Mouse (Mus musculus): ENCODE data around the gene Hspa4.
"Not testable (repeated sequence)": the region's sequence is repeated elsewhere in the genome, so short reads cannot be mapped to it uniquely, and the experiment has no call there.

The Hspa4 gene

DNA sequence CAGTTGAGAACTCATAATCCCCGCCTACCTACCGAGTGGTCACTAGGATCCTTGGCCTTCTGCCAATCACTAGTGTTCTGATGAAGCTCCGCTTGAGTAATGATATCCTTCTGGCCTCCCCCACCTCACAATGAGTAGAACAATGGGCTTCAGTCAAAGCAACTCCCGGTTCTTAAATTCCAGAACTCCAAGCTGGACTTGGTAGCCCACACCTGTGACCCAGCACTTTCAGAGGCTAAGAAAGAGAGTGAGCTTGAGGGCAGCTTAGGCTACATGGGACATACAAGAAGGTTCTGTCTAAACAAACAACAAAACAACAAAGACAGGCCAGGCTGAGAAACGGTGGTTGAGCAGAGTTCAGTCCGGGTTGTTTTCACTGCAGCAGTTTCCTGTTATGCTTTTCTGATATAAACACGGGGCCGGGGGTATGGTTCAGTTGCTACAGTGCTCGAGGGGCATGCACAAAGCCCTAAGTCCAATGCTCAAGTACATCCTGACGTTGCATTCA lies 7.4 kb upstream of the Hspa4 start:
- DNase-seq (ENCODE audit: low spot score in 2 of 2), result no peak

DNA sequence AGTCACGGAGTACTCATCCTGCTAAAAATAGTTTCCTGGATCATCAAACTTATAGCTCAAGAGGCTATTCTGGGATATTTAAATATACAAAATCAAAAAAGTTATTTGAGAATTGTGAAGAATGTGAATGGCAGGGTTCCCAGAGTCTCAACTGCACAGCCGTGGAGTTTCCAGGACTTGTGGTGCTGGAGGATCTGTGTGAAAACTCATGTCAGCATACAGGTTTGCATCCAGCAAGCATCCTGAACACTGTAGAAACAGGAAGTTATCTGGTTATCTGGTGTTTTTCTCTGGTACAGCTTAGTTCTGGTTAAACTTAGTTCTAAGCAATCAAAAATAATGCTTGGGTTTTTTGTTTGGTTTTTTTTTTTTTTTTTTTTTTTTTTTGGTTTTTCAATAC lies 6.7 kb upstream of the Hspa4 start:
- DNase-seq (ENCODE audit: low spot score in 2 of 2), result no peak

DNA sequence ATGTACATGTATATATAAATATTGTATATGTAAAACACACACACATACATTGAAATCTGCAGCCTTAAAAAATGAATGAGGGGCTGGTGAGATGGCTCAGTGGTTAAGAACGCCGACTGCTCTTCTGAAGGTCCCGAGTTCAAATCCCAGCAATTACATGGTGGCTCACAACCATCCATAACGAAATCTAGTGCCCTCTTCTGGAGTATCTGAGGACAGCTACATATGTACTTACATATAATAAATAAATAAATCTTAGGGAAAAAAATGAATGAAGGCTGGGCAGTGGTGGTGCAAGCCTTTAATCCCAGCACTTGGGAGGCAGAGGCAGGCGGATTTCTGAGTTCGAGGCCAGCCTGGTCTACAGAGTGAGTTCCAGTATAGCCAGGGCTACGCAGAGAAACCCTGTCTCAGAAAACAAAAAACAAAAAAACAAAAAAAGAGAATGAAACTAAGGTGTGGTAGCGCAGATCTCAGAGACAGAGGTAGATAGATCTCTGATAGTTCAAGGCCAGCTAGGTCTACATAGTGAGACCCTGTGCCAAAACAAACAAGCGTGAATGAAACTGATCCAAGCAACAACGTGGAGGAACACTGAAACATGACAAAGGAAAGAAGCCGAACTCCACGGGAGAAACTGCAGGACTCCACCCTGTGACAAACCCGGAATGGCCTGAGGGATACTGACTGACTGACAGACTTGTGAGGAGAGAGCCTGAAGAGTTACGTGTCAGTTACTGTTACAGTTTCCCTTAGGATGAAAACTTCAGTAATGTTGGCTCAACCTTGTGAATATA lies 4.0 kb upstream of the Hspa4 start:
- no peak for DNase-seq (ENCODE audit: low spot score in 2 of 2)

DNA sequence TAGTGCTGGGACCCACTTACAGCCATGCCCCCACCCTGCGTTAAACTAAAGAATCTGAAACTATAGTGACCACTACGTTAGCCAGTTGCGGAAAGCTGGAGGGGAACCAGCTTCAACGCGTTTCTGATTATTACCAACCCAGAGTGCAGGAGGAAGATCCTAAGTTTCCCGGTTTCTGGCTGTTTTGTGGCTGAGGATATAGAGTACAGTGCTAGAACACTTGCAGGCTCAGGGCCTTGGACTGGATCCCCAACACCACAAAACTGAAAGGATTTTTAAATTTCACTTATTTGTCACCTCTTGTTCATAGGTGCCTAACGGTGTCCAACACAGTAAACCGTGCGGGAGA lies 884 bp upstream of the Hspa4 start:
- no peak for DNase-seq (ENCODE audit: low spot score in 2 of 2)

DNA sequence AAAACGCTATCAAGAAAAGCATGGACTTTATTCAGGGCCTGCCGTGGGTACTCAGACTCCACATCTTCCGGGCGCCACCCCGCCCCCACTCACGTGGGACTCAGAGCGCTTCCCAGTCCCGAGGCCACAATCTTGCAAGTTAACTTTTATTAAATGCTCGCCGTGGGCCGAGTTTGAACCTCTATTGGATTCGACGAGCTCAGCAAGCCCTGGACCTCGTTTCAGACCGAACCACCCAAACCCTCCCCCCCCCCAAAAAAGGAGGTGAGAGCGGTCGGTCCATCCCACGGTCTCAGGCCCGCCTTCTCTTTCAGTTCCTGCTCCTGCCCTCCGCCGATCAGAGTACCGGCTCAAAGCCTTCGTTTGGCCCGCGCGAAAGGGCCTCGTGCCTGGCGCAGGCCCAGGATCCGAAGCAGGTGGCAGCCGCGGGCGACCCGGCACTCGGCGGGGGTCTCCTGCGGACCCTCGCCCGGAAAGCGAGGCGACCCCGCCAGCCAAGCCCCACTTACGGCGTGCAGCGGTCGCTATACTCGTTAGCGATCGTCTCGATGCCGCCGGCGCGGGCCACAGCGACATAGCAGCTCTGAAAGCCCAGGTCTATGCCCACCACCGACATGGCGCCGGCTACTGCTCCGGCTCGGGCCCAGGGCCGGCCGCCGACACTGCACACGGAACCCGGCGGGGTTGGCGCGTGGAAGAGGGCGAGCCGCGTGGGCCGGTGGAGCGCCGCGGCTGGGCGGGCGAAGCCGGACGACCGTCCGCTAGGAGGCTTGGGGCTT lies 517 bp downstream of the Hspa4 start:
- peak; percentile 50 to 64 for DNase-seq (ENCODE audit: low spot score in 2 of 2)

DNA sequence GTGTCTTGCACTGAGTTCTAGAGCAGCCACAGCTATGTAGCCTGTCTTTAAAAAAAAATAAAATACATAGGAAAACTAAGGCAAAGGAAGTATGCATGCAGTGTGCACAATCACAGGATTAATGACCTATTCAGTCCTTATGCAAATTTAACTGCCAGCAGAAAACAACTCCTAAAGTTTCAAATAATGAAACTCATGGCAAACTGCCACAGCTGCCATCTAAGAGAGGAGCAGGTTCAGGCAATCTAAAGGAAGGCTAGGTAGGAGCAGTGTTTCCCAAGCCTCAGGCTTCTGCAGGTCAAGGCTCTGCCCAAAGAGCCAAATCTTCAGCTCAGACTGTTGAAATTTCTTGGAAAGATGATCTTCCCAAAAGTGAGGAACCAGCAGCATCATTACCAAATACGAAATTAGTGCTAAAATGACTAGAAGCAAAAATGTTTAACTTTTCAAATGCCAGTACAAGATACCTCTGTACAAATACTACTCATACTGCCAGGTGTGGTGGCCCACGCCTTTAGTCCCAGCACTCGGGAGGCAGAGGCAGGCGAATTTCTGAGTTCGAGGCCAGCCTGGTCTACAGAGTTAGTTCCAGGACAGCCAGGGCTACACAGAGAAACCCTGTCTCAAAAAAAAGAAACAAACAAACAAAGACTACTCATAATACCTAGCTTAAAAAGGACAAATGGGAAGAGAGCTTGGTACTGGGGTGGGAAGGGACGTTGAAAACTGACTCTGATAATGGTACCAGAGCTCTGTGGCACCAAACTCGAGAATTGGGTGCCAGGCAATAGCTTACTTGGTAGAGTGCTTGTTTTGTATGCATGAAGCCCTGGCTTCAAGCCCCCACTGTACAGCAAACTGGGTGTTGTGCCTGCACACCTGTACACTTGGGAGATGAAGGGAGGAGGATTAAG lies 2.1 kb downstream of the Hspa4 start:
- no peak for DNase-seq (ENCODE audit: low spot score in 2 of 2)

DNA sequence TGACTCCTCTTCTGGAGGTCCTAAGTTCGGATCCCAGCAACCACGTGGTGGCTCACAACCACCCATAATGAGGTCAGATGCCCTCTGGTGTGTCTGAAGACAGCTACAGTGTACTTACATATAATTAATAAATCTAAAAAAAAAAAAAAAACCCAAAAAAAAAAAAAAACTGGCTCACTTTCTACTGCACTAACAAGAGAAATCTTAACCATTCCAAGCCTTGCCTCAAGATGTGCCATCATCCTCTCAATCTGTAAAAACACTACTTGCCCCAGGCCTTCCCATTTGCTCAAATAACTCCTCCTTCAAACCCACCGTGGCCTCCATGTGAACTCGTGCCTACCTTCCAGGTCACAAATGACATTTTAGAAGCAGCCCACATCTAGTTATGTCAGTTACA lies 3.4 kb downstream of the Hspa4 start:
- DNase-seq (ENCODE audit: low spot score in 2 of 2), result no peak

DNA sequence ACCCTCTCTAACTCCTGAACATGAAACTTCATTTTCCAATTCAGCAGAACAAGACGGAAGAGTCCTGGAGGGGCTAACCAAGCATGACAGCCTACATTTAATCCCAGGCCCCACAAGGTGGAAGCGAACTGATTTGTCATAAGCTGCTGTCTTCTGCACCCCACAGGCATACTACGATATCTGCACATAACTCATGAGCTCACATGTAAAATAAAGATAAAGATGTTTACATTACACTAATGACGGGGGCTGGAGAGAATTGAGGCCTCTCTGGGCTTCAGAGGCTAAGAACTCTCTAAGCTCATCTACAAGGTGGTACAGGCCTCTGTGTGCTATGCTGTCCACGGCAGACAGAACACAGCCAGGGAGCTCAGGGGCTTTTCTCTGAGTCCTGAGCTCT lies 5.8 kb downstream of the Hspa4 start:
- no peak for DNase-seq (ENCODE audit: low spot score in 2 of 2)

DNA sequence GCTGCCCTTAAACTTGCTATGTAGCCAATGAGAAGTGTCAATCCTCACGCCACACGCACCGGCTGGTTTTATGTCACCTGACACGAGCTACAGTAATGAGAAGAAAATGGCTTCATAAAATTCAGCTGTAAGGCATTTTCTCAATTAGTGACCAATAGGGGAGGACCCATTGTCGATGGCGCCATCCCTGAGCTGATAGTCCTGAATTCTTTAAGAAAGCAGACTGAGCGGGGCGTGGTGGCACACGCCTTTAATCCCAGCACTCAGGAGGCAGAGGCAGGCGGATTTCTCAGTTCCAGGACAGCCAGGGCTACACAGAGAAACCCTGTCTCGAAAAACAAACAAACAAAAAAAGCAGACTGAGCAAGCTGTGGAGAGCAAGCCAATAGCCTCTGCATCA lies 9.4 kb downstream of the Hspa4 start:
- DNase-seq (ENCODE audit: low spot score in 2 of 2), result no peak

DNA sequence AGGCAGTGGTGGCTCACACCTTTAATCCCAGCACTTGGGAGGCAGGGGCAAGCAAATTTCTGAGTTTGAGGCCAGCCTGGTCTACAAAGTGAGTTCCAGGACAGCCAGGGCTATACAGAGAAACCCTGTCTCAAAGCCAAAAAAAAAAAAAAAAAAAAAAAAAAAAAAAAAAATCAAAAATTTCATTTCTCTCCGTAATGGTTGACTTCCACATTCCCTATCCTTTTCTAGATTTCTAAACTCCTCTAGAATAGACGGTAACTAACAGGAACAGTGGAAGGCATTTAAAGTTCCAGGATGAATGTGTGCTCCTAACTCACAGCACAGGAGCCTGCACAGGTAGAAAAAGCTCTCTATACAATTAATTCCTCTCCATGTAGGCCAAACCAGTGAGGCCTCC lies 10.1 kb downstream of the Hspa4 start:
- DNase-seq (ENCODE audit: low spot score in 2 of 2), result not testable (repeated sequence)

DNA sequence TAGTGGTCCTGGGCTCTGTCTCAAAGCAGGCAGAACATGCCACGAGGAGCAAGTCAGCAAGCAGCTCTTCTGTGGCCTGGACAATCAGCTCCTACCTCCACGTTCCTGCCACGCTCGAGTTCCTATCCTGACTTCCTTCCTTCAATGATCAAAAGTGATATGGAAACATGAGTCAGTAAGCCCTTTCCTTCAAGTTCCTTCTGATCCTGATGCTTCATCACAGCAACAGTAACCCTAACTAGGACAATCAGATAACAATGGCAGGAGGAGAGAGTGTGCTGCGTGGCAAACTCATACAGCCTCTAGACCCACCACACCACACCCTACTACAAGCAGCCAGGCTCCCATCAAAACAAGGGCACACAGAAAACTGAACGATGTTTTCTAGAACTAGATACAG lies 14.4 kb downstream of the Hspa4 start:
- no peak for DNase-seq (ENCODE audit: low spot score in 2 of 2)

DNA sequence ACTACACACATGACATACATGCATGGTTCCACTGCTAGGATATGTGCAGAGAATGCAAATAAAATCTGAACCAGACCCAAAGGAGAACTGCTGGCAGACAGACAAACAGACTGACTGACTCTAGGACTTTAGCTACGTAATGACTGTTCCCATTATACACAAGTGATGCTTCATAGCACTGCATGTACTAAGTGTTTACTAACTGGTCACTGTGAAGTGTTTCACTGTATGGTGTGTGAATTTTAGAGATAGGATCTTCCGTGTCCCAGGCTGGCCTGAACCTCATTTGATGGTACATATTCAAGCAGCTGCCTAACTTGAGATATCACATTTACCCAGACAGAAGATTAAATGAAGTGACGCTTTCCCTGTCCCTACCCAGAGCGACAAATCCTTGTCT lies 21.8 kb downstream of the Hspa4 start:
- no peak for DNase-seq (ENCODE audit: low spot score in 2 of 2)

DNA sequence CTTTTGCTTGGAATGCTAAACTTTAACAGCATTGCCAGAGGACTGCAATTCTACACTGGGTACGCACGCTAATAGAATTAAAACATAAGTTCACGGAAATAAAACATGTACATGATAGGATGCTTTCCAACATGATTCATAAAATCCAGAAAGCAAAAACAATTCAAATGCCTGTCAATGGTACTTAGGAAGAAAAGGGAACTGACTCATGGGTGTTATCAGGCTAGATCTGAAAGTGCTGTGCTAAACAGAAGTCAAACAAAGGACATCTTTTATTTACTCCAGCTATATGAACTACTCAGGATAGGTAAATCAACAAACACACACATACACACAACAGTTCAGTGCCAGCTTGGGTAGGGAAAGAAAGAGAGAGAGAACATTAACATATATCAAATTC lies 24.9 kb downstream of the Hspa4 start:
- no peak for DNase-seq (ENCODE audit: low spot score in 2 of 2)

DNA sequence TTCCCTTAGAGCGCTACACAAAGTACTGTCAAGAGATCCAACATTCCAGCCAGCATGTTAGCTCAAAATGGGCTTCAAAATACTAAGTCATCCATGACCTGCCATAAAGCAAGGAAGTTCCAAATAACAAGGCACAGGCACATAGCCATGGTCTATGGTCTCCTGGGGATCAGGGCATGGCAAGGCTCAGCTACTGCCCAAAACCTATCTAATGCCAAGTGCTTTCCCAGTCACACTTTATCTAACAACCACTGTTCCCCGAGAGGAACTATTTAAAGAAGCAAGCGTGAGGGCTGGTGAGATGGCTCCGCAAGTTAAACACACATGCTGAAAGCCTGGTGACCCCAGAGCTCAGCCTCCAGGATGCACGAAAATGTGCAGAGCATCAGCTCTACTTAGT lies 26.9 kb downstream of the Hspa4 start:
- DNase-seq (ENCODE audit: low spot score in 2 of 2), result no peak

DNA sequence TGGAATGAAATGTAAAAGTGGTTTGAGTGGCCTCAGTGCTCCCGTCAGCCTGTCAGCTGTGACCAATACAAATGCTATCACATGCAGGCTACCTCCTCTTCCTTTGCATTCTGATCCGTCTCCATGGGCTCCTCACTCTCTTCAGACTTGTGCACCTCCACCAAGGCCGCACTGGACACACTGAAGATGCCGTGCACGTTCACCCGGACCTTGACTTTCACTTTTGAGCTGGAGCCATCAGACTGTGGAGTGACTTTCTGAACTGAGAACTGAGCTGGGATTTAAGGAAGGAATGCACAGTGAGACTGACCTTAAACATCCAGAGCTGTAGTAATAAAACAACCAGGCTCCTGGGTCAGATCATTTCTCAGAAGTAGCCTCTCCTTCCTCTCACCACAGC lies 30.7 kb downstream of the Hspa4 start:
- DNase-seq (ENCODE audit: low spot score in 2 of 2), result no peak

DNA sequence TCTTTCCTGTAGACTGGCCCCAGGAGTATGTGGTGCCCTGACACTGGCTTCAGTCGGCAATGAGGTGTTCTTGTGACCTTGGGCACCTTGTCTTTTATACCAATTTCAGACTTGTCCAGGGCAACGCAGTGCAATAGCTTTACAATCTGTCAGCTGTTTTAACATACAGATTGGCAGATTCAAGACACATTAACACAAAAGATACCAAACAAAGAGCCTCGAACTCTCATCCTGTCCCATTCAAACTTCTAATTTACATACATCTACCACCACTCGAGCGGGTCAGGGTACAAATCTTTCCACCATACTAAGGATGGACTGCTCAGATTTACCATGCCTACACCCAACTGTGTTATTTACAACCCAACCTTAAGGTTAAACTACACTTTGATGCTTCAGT lies 39.7 kb downstream of the Hspa4 start:
- DNase-seq (ENCODE audit: low spot score in 2 of 2), result no peak

DNA sequence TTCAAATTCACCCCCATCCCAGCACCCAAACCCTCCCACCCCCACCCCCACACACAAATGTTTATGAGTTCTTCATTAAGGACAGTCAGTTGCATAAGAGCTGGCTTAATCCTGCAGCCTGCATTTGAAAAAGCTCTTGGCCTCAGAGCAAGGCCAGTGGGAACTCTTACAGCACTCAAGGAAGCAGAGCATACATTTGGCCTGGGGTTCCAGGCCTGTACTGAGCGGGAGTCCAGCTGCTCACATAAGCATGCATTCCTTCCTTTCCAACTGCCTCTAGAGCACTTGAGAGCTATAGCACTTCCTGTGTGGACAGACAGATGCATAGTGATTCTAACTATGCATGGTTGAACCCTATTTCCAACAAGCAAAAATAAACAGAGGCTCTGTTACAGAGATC lies 40.2 kb downstream of the Hspa4 start:
- no peak for DNase-seq (ENCODE audit: low spot score in 2 of 2)

DNA sequence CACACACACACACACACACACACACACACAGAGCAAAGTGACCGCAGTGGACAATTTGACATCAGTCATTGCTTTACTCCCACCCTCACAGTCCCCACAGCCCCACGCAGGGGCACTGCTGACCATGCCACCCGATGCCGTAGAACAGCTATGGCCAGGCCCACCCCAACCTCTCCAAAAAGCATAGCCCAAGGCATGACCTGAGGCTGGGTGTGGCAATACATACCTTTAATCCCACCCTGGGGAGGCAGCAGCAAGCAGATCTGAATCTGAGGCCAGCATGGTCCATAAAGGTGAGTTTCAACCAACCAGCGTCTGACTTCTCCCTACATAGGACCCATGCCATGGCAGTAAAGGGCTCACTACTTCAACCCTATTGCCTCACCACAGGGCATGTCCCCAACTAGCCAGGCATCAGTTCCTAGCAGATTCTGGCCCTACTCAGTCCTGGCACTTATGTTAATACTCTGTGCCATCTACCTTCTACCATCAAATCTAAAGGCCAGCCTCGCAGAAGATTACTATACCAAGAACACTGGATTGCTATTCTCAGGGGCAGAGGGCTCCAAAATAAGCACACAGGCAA lies 41.1 kb downstream of the Hspa4 start:
- no peak for DNase-seq (ENCODE audit: low spot score in 2 of 2)

DNA sequence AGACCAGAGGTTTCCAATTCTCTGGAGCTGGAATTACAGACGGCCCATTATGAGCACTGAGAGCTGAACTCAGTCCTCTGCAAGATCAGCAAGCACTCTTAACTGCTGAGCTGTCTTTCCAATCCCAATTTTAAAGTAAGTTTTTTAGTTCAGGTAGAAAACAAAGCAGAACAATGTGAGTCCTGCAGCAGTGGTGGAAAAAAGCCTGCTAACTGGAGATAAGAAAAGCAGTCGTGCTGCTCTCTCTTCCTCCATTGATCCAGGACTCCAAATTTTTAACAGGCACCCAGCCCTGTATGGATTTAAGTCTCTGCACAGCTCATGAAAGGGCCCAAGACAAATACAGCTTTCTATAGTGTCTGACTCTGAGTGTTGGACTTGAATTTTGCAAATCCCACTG lies 43.3 kb downstream of the Hspa4 start:
- no peak for DNase-seq (ENCODE audit: low spot score in 2 of 2)

DNA sequence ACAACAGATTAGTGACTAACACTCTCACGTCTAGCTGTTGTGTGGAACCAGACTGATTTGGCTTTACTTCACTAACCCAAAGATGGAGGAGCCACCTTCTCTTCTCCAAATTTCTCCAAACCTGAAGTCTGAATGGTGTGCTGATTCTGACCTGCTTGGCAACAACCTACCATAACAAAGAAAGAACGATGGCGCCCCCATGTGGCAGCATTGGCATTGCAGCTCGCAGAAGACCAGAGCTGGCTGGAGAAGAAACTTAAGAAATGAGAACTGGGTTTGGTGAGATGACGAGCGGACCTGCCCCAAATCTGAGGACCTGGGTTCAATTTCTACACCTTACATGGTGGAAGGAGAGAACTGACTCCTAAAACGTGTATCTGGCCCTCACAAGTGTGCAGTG lies 45.3 kb downstream of the Hspa4 start:
- DNase-seq (ENCODE audit: low spot score in 2 of 2), result peak; percentile 31 to 74

DNA sequence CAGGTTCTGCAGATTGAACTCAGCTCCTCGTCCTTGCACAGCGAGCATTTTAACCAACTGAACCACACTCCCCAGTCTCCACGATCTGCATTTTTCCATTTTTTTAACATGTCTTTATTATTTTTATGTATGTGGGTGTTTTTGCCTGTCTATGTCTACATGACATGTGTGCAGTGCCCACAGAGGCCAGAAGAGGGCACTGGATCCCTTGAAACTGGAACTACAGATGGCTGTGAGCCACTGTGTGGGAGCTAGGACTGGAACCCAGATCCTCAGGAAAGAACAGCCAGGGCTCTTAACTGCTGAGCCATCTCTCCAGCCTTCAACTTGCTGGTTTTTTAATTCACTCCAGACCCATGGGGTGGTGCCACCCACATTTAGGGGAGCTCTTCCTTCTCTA lies 45.8 kb downstream of the Hspa4 start:
- peak in 1 of 2 experiments; percentile 36 for DNase-seq (ENCODE audit: low spot score in 2 of 2)

Data from thymus, postnatal 10 days (tissue).